Mouse (Mus musculus) ES-Bruce4 (cell line): Measurements from ENCODE around the gene Fgf11.

Source experiments
- CTCF ChIP-seq: IDR thresholded peaks from one replicate; pipeline ENCODE4 v1.8.1; 2011; ENCODE audit warnings: low read depth, low read length
- POLR2A ChIP-seq: IDR thresholded peaks from one replicate; pipeline ENCODE4 v1.8.1; 2011; ENCODE audit warnings: low read length; ENCODE audit not compliant: insufficient read depth

DNA sequence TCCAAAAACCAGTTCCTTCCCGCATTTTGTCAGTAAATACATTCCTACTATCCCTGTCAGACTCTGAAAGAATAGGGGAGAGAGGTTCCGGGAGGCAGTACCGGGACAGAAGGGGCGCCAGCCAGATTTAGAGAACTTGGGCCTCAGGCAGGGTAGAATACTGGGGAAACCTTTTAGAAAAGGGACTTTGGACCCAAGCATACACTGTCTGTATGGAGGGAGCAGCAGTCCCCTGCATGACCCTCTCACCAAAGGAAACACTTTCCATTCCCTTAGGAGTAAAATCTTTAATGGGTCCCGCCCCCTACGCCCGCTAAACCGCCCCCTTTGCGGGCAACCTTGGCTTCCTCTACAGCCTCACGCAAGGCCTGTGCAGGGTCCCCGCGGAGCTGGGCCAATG lies 1.7 kb upstream of the Fgf11 start:
- TF ChIP-seq POLR2A (no peak), CTCF (no peak)
